Mouse (Mus musculus) kidney, postnatal 0 days (tissue): ENCODE measurements around the gene Ly6g5c. TPM values are rescaled to one million over a fixed set of nuclear protein-coding genes. Genes with fewer than 3 reads are reported as not detected.

ENCODE experiments used
- ATAC-seq: fragments of 200-750 bp; cut with Nextera tagmentation; replicated peaks from 2 replicates; pipeline ENCODE4 v1.8.0; 2017; ENCODE audit warnings: low read depth, moderate number of reproducible peaks, moderate TSS enrichment, moderate library complexity; ENCODE audit not compliant: low FRiP score
- DNase-seq: peaks from one replicate; pipeline ENCODE4 v3.0.0-alpha.2; 2016; ENCODE audit warnings: low spot score
- H3K27ac ChIP-seq: fragments of 300-500 bp; sonication (generic); 2 replicates; pipeline ENCODE4 v1.5.1; 2014; ENCODE audit warnings: mild to moderate bottlenecking
- H3K27me3 ChIP-seq: fragments of 300-500 bp; sonication (generic); 2 replicates; pipeline ENCODE4 v1.6.1; 2014; ENCODE audit warnings: low read length, mixed read lengths; ENCODE audit not compliant: insufficient read depth
- H3K36me3 ChIP-seq: fragments of 300-500 bp; sonication (generic); 2 replicates; pipeline ENCODE4 v1.6.1; 2014; ENCODE audit warnings: low read length, mixed read lengths; ENCODE audit not compliant: insufficient read depth
- H3K4me1 ChIP-seq: fragments of 300-500 bp; sonication (generic); replicated peaks from 2 replicates; pipeline ENCODE4 v1.6.1; 2014; ENCODE audit warnings: antibody characterized with exemption, low read length, mixed read lengths; ENCODE audit not compliant: insufficient read depth
- H3K4me2 ChIP-seq: fragments of 300-500 bp; sonication (generic); 2 replicates; pipeline ENCODE4 v1.6.1; 2014; ENCODE audit warnings: mild to moderate bottlenecking, low read length, moderate library complexity, mixed read lengths
- H3K4me3 ChIP-seq: fragments of 300-500 bp; sonication (generic); replicated peaks from 2 replicates; pipeline ENCODE4 v1.5.1; 2014; ENCODE audit warnings: low read depth, low read length
- H3K9ac ChIP-seq: fragments of 300-500 bp; sonication (generic); 2 replicates; pipeline ENCODE4 v1.6.1; 2014; ENCODE audit warnings: low read depth, low read length
- H3K9me3 ChIP-seq: fragments of 300-500 bp; sonication (generic); replicated peaks from 2 replicates; pipeline ENCODE4 v1.6.1; 2016; ENCODE audit warnings: low read length, inconsistent platforms, mixed read lengths
- CTCF ChIP-seq: IDR thresholded peaks from 2 replicates; pipeline ENCODE4 v1.5.1; 2016; ENCODE audit warnings: antibody characterized with exemption, low read depth, mild to moderate bottlenecking, moderate library complexity
- WGBS: fragments of 180-500 bp; shearing (Covaris S2); extraction: QIAGEN DNeasy Blood & Tissue Kit; methylation state at CpG from one replicate; pipeline ENCODE4 v1.1.7; 2014; 5-methylcytosine and 5-hydroxymethylcytosine counted together
- polyA plus RNA-seq: library from polyadenylated mRNA; unstranded; fragments of >200 nt; fragmentation: Nextera tagmentation; extraction: Ambion mirVana; gene quantifications from 2 replicates; pipeline ENCODE4 v1.2.1, GENCODE M21; 2015

Gene Ly6g5c
- polyA plus RNA-seq, 1 experiment from 2014 or later, result not detected

- Histone ChIP-seq H3K4me3 (no peak overlapping the region), H3K4me1 (no peaks in the 10 kb centered on the region), H3K4me2 (no peak overlapping the region), H3K9ac (no peak overlapping the region), H3K36me3 (peaks cover 93% of the 10 kb centered on the region), H3K27ac (no peak overlapping the region), H3K9me3 (no peaks in the 10 kb centered on the region), H3K27me3 (no peaks in the 10 kb centered on the region)
- 83% methylated on average over 4 of the region's 4 CpGs for WGBS
- no peak for TF ChIP-seq CTCF
- DNase-seq, result no peak
- ATAC-seq, result no peak
These were observed 45.9 kb downstream of the Ly6g5c start for GRCm38 (mm10) chr17:35153931-35154330.

- no peak overlapping the region for H3K4me2 ChIP-seq
- no peak overlapping the region for H3K27ac ChIP-seq
- peaks cover 94% of the 10 kb centered on the region for H3K36me3 ChIP-seq
- H3K27me3 ChIP-seq, result no peaks in the 10 kb centered on the region
- no peak overlapping the region for H3K4me3 ChIP-seq
- 93% methylated on average over 7 of the region's 7 CpGs for WGBS
- DNase-seq, result no peak
- no peaks in the 10 kb centered on the region for H3K9me3 ChIP-seq
- H3K9ac ChIP-seq, result no peak overlapping the region
- ATAC-seq, result no peak; the same call in 1 of the 2 replicates
- no peak for TF ChIP-seq CTCF
- no peaks in the 10 kb centered on the region for H3K4me1 ChIP-seq
These were observed 46.5 kb downstream of the Ly6g5c start for GRCm38 (mm10) chr17:35154616-35155015.

GRCm38 (mm10) chr17:35155451-35155850, 47.4 kb downstream of the Ly6g5c start:
- TF ChIP-seq CTCF, result no peak
- no peaks in the 10 kb centered on the region for H3K4me1 ChIP-seq

GRCm38 (mm10) chr17:35156461-35157200, 48.6 kb downstream of the Ly6g5c start:
- Histone ChIP-seq H3K36me3 (peaks cover 96% of the 10 kb centered on the region), H3K9me3 (no peaks in the 10 kb centered on the region), H3K27ac (no peak overlapping the region), H3K27me3 (no peaks in the 10 kb centered on the region), H3K9ac (no peak overlapping the region), H3K4me3 (no peak overlapping the region), H3K4me2 (no peak overlapping the region), H3K4me1 (0 out of 2 replicates have a peak, but pooled peaks cover 2% of the 10 kb centered on the region)
- no peak for TF ChIP-seq CTCF
- WGBS, result 87% methylated on average over 33 of the region's 33 CpGs
- DNase-seq (no peak), ATAC-seq (no peak)

More at GRCm38 (mm10) chr17:35155451-35155850, 47.4 kb downstream of the Ly6g5c start:
- WGBS, result 83% methylated on average over 12 of the region's 12 CpGs
- H3K27me3 ChIP-seq, result no peaks in the 10 kb centered on the region
- H3K4me2 ChIP-seq, result no peak overlapping the region
- no peaks in the 10 kb centered on the region for H3K9me3 ChIP-seq
- no peak for DNase-seq
- no peak overlapping the region for H3K4me3 ChIP-seq
- H3K27ac ChIP-seq, result no peak overlapping the region
- ATAC-seq, result no peak
- peaks cover 94% of the 10 kb centered on the region for H3K36me3 ChIP-seq
- H3K9ac ChIP-seq, result no peak overlapping the region

GRCm38 (mm10) chr17:35157254-35157653, 49.2 kb downstream of the Ly6g5c start:
- 89% methylated on average over 8 of the region's 8 CpGs for WGBS
- Histone ChIP-seq H3K4me2 (no peak overlapping the region), H3K9ac (no peak overlapping the region), H3K27ac (no peak overlapping the region), H3K4me1 (peaks cover 8% of the 10 kb centered on the region; the same call in 1 of the 2 replicates), H3K27me3 (no peaks in the 10 kb centered on the region), H3K4me3 (no peak overlapping the region), H3K36me3 (peaks cover 97% of the 10 kb centered on the region), H3K9me3 (no peaks in the 10 kb centered on the region)
- TF ChIP-seq CTCF, result no peak
- no peak for ATAC-seq
- DNase-seq, result no peak

GRCm38 (mm10) chr17:35157661-35158175, 49.6 kb downstream of the Ly6g5c start:
- no peak overlapping the region for H3K4me3 ChIP-seq

More at GRCm38 (mm10) chr17:35157661-35158175, 49.6 kb downstream of the Ly6g5c start:
- no peak for TF ChIP-seq CTCF
- Histone ChIP-seq H3K9ac (no peak overlapping the region), H3K27me3 (no peaks in the 10 kb centered on the region), H3K36me3 (peaks cover 92% of the 10 kb centered on the region), H3K4me2 (no peak overlapping the region), H3K27ac (no peak overlapping the region), H3K9me3 (no peaks in the 10 kb centered on the region), H3K4me1 (peaks cover 13% of the 10 kb centered on the region; the same call in 1 of the 2 replicates)
- DNase-seq, result no peak
- ATAC-seq, result peak; percentile 30
- WGBS, result 86% methylated on average over 8 of the region's 8 CpGs
